Mouse (Mus musculus): ENCODE results near the gene Col4a3. TPM values are rescaled to one million over a fixed set of nuclear protein-coding genes. Genes with fewer than 3 reads are reported as not detected.

The Col4a3 gene
- total and polyA plus RNA-seq, 2 experiments from 2014 or later = 0.27 to 0.35 TPM

- Histone ChIP-seq H3K4me2 (ENCODE audit: low read depth, low read length, poor library complexity, severe bottlenecking) (no peak overlapping the region), H3K9ac (replicated peaks; ENCODE audit: low read length, poor library complexity, severe bottlenecking) (no peak overlapping the region), H3K36me3 (ENCODE audit: insufficient read depth, low read length) (no peaks in the 10 kb centered on the region), H3K27me3 (ENCODE audit: insufficient read depth, low read length) (no peaks in the 10 kb centered on the region), H3K9me3 (ENCODE audit: low read length) (no peaks in the 10 kb centered on the region), H3K4me3 (ENCODE audit: low read depth, low read length) (no peak overlapping the region), H3K4me1 (ENCODE audit: insufficient read depth, low read length) (no peaks in the 10 kb centered on the region), H3K27ac (ENCODE audit: low read depth, low read length) (no peak overlapping the region)
- DNase-seq (ENCODE audit: low spot score) (no peak), ATAC-seq (ENCODE audit: low FRiP score) (no peak)
- TF ChIP-seq CTCF (IDR thresholded peaks at IDR 0.05) = no peak
- 81% methylated on average over 2 of the region's 2 CpGs for WGBS
Observed at GRCm38 (mm10) chr1:82625474-82625873, 38.8 kb downstream of the Col4a3 start.

DNA sequence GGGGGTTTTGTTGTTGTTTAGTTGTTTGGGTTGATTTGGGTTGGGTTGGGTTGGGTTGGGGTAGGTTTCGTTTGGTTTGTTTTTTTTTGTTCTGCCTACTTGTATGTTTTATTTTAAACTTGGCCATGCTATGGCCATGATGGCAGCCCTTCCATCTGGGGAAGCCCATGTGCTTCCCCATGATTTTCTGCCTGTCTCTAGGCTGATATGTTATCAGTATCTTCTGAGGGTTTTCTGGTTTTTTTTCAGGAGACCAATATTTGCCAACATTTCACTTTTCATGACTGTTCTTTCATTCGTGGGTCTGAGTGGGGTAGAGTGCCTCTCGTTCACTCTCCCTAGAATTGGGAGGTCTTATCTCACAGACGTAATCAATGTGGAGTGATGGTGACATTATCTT is 40.9 kb downstream of the Col4a3 start:
- H3K4me1 ChIP-seq (ENCODE audit: insufficient read depth, low read length) = no peaks in the 10 kb centered on the region
- no peak overlapping the region for H3K4me2 ChIP-seq (ENCODE audit: low read depth, low read length, poor library complexity, severe bottlenecking)
- no peak overlapping the region for H3K9ac ChIP-seq (replicated peaks; ENCODE audit: low read length, poor library complexity, severe bottlenecking)
- no peak for DNase-seq (ENCODE audit: low spot score)
- 94% methylated on average over 4 of the region's 4 CpGs for WGBS
- TF ChIP-seq CTCF (IDR thresholded peaks at IDR 0.05) = no peak
- H3K27ac ChIP-seq (ENCODE audit: low read depth, low read length) = no peak overlapping the region
- H3K4me3 ChIP-seq (ENCODE audit: low read depth, low read length) = no peak overlapping the region
- no peak for ATAC-seq (ENCODE audit: low FRiP score)
- no peaks in the 10 kb centered on the region for H3K27me3 ChIP-seq (ENCODE audit: insufficient read depth, low read length)
- H3K36me3 ChIP-seq (ENCODE audit: insufficient read depth, low read length) = no peaks in the 10 kb centered on the region
- H3K9me3 ChIP-seq (ENCODE audit: low read length) = no peaks in the 10 kb centered on the region

DNA sequence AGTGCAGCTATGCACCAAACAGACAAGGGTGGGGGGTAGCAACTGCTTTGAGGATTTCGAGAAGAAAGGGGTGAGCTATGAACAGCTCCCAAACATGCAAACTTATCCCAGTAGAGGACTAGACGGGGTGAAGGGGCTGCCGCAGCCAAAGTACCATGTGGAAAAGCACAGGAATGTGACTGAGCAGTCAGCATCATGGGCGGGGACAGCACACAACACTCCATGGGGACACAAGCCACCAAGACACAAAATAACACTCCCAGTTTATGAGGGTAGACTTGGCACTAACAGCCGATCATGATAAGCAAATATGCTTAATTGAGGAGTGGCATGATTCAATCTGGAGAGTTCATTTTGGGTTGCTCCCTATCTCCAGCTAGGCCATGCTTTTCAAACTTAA is 42.8 kb downstream of the Col4a3 start:
- 88% methylated on average over 5 of the region's 5 CpGs for WGBS
- Histone ChIP-seq H3K9ac (replicated peaks; ENCODE audit: low read length, poor library complexity, severe bottlenecking) (no peak overlapping the region), H3K4me2 (ENCODE audit: low read depth, low read length, poor library complexity, severe bottlenecking) (no peak overlapping the region), H3K4me3 (ENCODE audit: low read depth, low read length) (no peak overlapping the region), H3K36me3 (ENCODE audit: insufficient read depth, low read length) (no peaks in the 10 kb centered on the region), H3K4me1 (ENCODE audit: insufficient read depth, low read length) (no peaks in the 10 kb centered on the region), H3K27ac (ENCODE audit: low read depth, low read length) (no peak overlapping the region), H3K27me3 (ENCODE audit: insufficient read depth, low read length) (no peaks in the 10 kb centered on the region), H3K9me3 (ENCODE audit: low read length) (no peaks in the 10 kb centered on the region)
- TF ChIP-seq CTCF (IDR thresholded peaks at IDR 0.05) = no peak
- no peak for ATAC-seq (ENCODE audit: low FRiP score)
- DNase-seq (ENCODE audit: low spot score) = no peak

GRCm38 (mm10) chr1:82631169-82631792 is 44.6 kb downstream of the Col4a3 start:
- no peak overlapping the region for H3K4me3 ChIP-seq (ENCODE audit: low read depth, low read length)
- no peak for DNase-seq (ENCODE audit: low spot score)
- no peaks in the 10 kb centered on the region for H3K27me3 ChIP-seq (ENCODE audit: insufficient read depth, low read length)
- no peaks in the 10 kb centered on the region for H3K9me3 ChIP-seq (ENCODE audit: low read length)
- ATAC-seq (ENCODE audit: low FRiP score) = no peak
- no peaks in the 10 kb centered on the region for H3K4me1 ChIP-seq (ENCODE audit: insufficient read depth, low read length)
- no peak for TF ChIP-seq CTCF (IDR thresholded peaks at IDR 0.05)
- H3K4me2 ChIP-seq (ENCODE audit: low read depth, low read length, poor library complexity, severe bottlenecking) = no peak overlapping the region
- H3K9ac ChIP-seq (replicated peaks; ENCODE audit: low read length, poor library complexity, severe bottlenecking) = no peak overlapping the region
- WGBS = 83% methylated on average over 6 of the region's 6 CpGs
- no peak overlapping the region for H3K27ac ChIP-seq (ENCODE audit: low read depth, low read length)
- no peaks in the 10 kb centered on the region for H3K36me3 ChIP-seq (ENCODE audit: insufficient read depth, low read length)

DNA sequence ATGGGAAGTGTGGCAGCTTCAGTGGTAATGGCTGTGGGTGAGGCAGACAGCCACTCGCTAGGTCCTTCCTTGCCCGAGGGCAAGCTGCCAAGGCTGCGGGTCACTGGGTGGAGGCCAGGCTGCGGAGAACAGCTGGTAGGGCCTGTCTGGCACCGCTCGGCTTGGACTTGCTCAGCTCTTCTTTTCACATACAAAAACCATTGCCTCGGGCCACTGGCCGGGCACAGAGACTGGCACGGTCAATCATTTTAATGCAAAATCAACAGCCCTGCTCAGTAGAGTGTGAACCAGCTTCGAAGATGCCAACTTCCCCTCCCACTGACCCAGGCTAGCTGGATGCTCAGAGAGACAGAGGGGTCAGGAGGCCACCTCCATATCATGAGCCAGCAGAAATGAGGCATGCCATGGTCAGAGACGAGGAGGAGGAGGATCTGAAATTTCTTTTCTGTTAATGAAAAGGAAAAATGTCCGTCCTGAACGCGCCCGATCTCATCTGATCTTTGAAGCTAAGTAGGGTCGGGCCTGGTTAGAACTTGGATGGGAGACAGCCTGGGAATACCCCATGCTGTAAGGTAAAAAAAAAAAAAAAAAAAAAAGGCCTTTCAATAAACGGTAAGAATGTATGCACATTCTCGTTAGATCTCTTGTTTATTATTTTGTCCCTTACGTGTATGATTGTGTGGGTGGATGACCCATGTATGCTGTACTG is 48.0 kb downstream of the Col4a3 start:
- Histone ChIP-seq H3K4me1 (ENCODE audit: insufficient read depth, low read length) (no peaks in the 10 kb centered on the region), H3K9ac (replicated peaks; ENCODE audit: low read length, poor library complexity, severe bottlenecking) (no peak overlapping the region), H3K4me3 (ENCODE audit: low read depth, low read length) (no peak overlapping the region), H3K36me3 (ENCODE audit: insufficient read depth, low read length) (no peaks in the 10 kb centered on the region), H3K9me3 (ENCODE audit: low read length) (no peaks in the 10 kb centered on the region), H3K27me3 (ENCODE audit: insufficient read depth, low read length) (no peaks in the 10 kb centered on the region), H3K4me2 (ENCODE audit: low read depth, low read length, poor library complexity, severe bottlenecking) (no peak overlapping the region), H3K27ac (ENCODE audit: low read depth, low read length) (no peak overlapping the region)
- peak; percentile 67 for ATAC-seq (ENCODE audit: low FRiP score)
- WGBS = 77% methylated on average over 19 of the region's 19 CpGs
- TF ChIP-seq CTCF (IDR thresholded peaks at IDR 0.05) = no peak
- DNase-seq (ENCODE audit: low spot score) = peak; percentile 76

GRCm38 (mm10) chr1:82635254-82635620 is 48.5 kb downstream of the Col4a3 start:
- Histone ChIP-seq H3K4me1 (ENCODE audit: insufficient read depth, low read length) (no peaks in the 10 kb centered on the region), H3K36me3 (ENCODE audit: insufficient read depth, low read length) (no peaks in the 10 kb centered on the region), H3K27ac (ENCODE audit: low read depth, low read length) (no peak overlapping the region), H3K4me3 (ENCODE audit: low read depth, low read length) (no peak overlapping the region), H3K27me3 (ENCODE audit: insufficient read depth, low read length) (no peaks in the 10 kb centered on the region), H3K4me2 (ENCODE audit: low read depth, low read length, poor library complexity, severe bottlenecking) (no peak overlapping the region), H3K9ac (replicated peaks; ENCODE audit: low read length, poor library complexity, severe bottlenecking) (no peak overlapping the region), H3K9me3 (ENCODE audit: low read length) (no peaks in the 10 kb centered on the region)
- no peak for TF ChIP-seq CTCF (IDR thresholded peaks at IDR 0.05)
- DNase-seq (ENCODE audit: low spot score) (no peak), ATAC-seq (ENCODE audit: low FRiP score) (no peak)
- WGBS = 79% methylated on average over 9 of the region's 9 CpGs

Data from midbrain, postnatal 0 days (tissue).